Mouse (Mus musculus): ENCODE data around the gene Stx8. TPM values are rescaled to one million over a fixed set of nuclear protein-coding genes. Genes with fewer than 3 reads are reported as not detected.

The Stx8 gene
- polyA plus RNA-seq, 1 experiment from 2014 or later = 60.6 TPM

GRCm38 (mm10) chr11:68228941-68229665 is 263.1 kb downstream of the Stx8 start:
- WGBS = 33% methylated on average over 18 of the region's 18 CpGs
- H3K9ac ChIP-seq = no peak overlapping the region
- H3K9me3 ChIP-seq (replicated peaks) = no peaks in the 10 kb centered on the region
- no peak overlapping the region; the same call in 1 of the 2 replicates for H3K4me2 ChIP-seq (replicated peaks)
- H3K27ac ChIP-seq (replicated peaks) = peak overlapping the region; percentile 75
- no peaks in the 10 kb centered on the region for H3K27me3 ChIP-seq
- H3K36me3 ChIP-seq = no peaks in the 10 kb centered on the region
- no peak overlapping the region for H3K4me3 ChIP-seq (replicated peaks)
- peaks cover 25% of the 10 kb centered on the region for H3K4me1 ChIP-seq
- ATAC-seq (ENCODE audit: insufficient number of reproducible peaks, low FRiP score, low TSS enrichment, low read depth) = no peak

DNA sequence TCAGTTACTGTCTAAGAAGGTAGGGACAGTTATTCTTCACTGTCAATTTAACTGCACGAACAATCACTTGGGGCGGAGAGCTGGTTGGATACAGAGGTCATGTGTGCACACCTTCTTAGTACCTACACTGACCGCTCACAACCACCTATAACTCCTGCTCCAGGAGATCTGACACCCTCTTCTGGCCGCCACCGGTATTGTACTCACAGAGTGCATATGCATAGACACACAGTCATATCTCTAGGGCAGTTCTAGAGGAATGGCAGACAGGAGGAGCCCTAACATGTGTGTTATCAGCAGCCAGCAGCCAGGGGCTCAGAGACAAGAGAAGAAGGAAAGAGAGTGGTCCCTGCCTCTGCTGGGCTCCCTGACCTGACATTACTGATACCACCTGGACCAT is 265.6 kb downstream of the Stx8 start:
- Histone ChIP-seq H3K36me3 (no peaks in the 10 kb centered on the region), H3K9me3 (replicated peaks) (no peaks in the 10 kb centered on the region), H3K27me3 (no peaks in the 10 kb centered on the region), H3K4me2 (replicated peaks) (no peak overlapping the region), H3K4me3 (replicated peaks) (no peak overlapping the region), H3K4me1 (peaks cover 25% of the 10 kb centered on the region), H3K27ac (replicated peaks) (no peak overlapping the region), H3K9ac (no peak overlapping the region)
- no peak for ATAC-seq (ENCODE audit: insufficient number of reproducible peaks, low FRiP score, low TSS enrichment, low read depth)
- 97% methylated on average over 5 of the region's 5 CpGs for WGBS

GRCm38 (mm10) chr11:68233469-68233965 is 267.5 kb downstream of the Stx8 start:
- Histone ChIP-seq H3K36me3 (no peaks in the 10 kb centered on the region), H3K27me3 (no peaks in the 10 kb centered on the region), H3K27ac (replicated peaks) (peak overlapping the region; percentile 44; the same call in 1 of the 2 replicates), H3K4me1 (peaks cover 22% of the 10 kb centered on the region), H3K9me3 (replicated peaks) (no peaks in the 10 kb centered on the region), H3K4me2 (replicated peaks) (no peak overlapping the region), H3K9ac (no peak overlapping the region), H3K4me3 (replicated peaks) (no peak overlapping the region)
- no peak for ATAC-seq (ENCODE audit: insufficient number of reproducible peaks, low FRiP score, low TSS enrichment, low read depth)
- WGBS = 74% methylated on average over 9 of the region's 9 CpGs

DNA sequence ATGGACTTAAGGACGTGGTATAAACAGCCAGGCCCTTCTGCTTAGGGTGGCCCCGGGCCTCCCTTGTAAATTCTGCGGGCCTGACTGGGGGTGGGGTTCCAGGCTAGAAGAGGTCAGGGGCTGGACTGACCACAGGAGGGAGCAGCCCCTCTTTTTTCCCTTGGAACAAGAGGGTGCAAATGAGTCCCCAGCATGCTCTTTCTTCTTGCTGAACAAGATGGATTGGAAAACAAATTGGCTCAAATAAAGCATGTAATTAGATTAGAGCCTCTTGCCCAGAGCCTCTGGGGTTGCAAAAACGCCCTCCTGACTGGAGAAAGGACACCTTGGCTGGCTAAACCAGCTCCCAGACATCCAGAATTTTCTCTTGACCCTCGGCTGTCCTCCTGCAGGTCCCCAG is 273.8 kb downstream of the Stx8 start:
- Histone ChIP-seq H3K4me1 (no peaks in the 10 kb centered on the region), H3K9me3 (replicated peaks) (no peaks in the 10 kb centered on the region), H3K27ac (replicated peaks) (no peak overlapping the region), H3K27me3 (no peaks in the 10 kb centered on the region), H3K4me3 (replicated peaks) (no peak overlapping the region), H3K4me2 (replicated peaks) (no peak overlapping the region), H3K9ac (no peak overlapping the region), H3K36me3 (no peaks in the 10 kb centered on the region)
- no peak for ATAC-seq (ENCODE audit: insufficient number of reproducible peaks, low FRiP score, low TSS enrichment, low read depth)
- WGBS = 34% methylated on average over 5 of the region's 5 CpGs

DNA sequence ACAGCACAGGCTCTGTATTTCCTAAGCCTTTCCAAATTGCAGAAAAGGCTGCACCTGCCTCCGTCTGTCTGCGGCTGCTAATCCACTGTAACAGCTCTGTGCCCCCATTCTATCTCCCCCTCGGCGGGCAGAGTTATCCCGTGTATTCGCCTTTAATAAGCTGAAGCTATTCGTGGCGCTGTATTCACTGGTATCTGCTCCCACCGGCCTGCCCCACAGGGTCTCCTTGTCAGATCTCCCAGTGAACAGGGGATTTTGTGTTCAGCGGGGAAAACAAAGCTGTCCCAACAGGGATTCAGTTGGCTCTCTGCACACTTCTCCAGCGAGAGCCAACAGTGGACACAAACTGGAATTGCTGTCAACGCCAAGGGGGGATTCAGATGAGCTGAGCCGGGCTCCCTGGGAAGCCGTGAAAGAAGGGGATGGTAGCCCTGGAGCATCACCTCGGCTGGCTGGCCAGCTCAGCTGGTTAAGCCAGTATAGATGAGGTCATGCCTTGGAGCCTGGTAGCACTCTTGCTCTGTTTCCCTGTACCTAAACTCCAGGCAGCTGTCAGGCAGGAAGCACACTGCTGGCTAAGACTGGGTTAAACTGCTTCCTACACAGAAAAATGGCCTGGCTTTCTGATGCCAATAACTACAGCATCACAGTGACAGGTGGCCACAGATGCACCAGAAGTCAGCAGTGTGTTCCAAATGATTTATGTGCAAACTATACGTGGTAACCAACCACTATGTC is 278.4 kb downstream of the Stx8 start:
- H3K4me3 ChIP-seq (replicated peaks) = no peak overlapping the region
- H3K4me2 ChIP-seq (replicated peaks) = no peak overlapping the region
- peak; percentile 47; the same call in 1 of the 2 replicates for ATAC-seq (ENCODE audit: insufficient number of reproducible peaks, low FRiP score, low TSS enrichment, low read depth)
- WGBS = 59% methylated on average over 16 of the region's 16 CpGs
- no peaks in the 10 kb centered on the region for H3K27me3 ChIP-seq
- no peaks in the 10 kb centered on the region for H3K4me1 ChIP-seq
- H3K27ac ChIP-seq (replicated peaks) = no peak overlapping the region; the same call in 1 of the 2 replicates
- no peak overlapping the region for H3K9ac ChIP-seq
- H3K36me3 ChIP-seq = no peaks in the 10 kb centered on the region
- H3K9me3 ChIP-seq (replicated peaks) = no peaks in the 10 kb centered on the region

DNA sequence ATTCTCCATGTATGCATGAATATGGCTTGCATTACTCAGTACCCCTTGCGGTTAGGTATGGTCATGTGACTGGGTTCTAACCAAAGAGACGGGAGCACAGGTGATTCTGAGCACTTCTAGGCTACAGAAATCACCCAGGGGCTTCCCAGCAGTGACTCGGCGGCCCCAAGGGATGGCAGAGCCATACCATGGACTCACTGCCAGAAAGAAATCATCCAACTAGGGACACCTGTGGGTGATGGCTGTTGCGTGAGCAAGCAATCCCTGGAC is 278.9 kb downstream of the Stx8 start:
- 73% methylated on average over 5 of the region's 5 CpGs for WGBS
- ATAC-seq (ENCODE audit: insufficient number of reproducible peaks, low FRiP score, low TSS enrichment, low read depth) = no peak
- Histone ChIP-seq H3K36me3 (no peaks in the 10 kb centered on the region), H3K4me2 (replicated peaks) (no peak overlapping the region), H3K9ac (no peak overlapping the region), H3K4me3 (replicated peaks) (no peak overlapping the region), H3K4me1 (peaks cover under 1% of the 10 kb centered on the region), H3K9me3 (replicated peaks) (no peaks in the 10 kb centered on the region), H3K27me3 (no peaks in the 10 kb centered on the region), H3K27ac (replicated peaks) (no peak overlapping the region; the same call in 1 of the 2 replicates)

DNA sequence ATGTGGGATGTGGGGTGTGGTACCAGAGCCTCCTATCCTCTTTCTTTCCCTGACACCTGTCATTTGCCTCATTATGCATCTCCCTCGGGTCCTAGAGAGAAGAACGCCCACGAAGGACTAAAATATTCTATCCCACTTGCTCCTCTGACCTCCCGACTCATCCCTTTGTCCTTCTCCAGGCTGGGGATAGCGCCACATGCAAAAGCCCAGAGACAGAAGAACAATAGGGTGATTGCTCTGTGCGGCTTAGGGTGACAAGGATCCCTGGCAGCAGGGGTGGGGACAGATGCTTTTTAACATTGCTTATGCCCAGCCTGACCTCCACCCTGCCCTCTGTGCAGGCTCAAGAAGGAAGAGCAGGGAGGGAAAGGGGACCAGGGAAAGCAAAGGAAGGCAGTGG is 281.9 kb downstream of the Stx8 start:
- 36% methylated on average over 6 of the region's 6 CpGs for WGBS
- no peak overlapping the region for H3K4me2 ChIP-seq (replicated peaks)
- no peak for ATAC-seq (ENCODE audit: insufficient number of reproducible peaks, low FRiP score, low TSS enrichment, low read depth)

GRCm38 (mm10) chr11:68250106-68250505 is 284.1 kb downstream of the Stx8 start:
- peak; percentile 69 for ATAC-seq (ENCODE audit: insufficient number of reproducible peaks, low FRiP score, low TSS enrichment, low read depth)
- WGBS = 42% methylated on average over 6 of the region's 6 CpGs
- Histone ChIP-seq H3K4me1 (peaks cover 6% of the 10 kb centered on the region), H3K4me2 (replicated peaks) (no peak overlapping the region), H3K36me3 (no peaks in the 10 kb centered on the region), H3K9me3 (replicated peaks) (no peaks in the 10 kb centered on the region), H3K4me3 (replicated peaks) (no peak overlapping the region), H3K9ac (no peak overlapping the region), H3K27ac (replicated peaks) (no peak overlapping the region), H3K27me3 (no peaks in the 10 kb centered on the region)

More for the DNA sequence above, 281.9 kb downstream of the Stx8 start:
- H3K4me1 ChIP-seq = peaks cover 6% of the 10 kb centered on the region
- no peaks in the 10 kb centered on the region for H3K36me3 ChIP-seq
- no peak overlapping the region for H3K9ac ChIP-seq
- no peak overlapping the region for H3K4me3 ChIP-seq (replicated peaks)
- no peak overlapping the region for H3K27ac ChIP-seq (replicated peaks)
- H3K9me3 ChIP-seq (replicated peaks) = no peaks in the 10 kb centered on the region
- H3K27me3 ChIP-seq = no peaks in the 10 kb centered on the region

- Histone ChIP-seq H3K36me3 (no peaks in the 10 kb centered on the region), H3K27me3 (no peaks in the 10 kb centered on the region), H3K9ac (no peak overlapping the region), H3K4me2 (replicated peaks) (no peak overlapping the region), H3K4me1 (peaks cover 6% of the 10 kb centered on the region), H3K9me3 (replicated peaks) (no peaks in the 10 kb centered on the region), H3K27ac (replicated peaks) (no peak overlapping the region), H3K4me3 (replicated peaks) (no peak overlapping the region)
- no peak for ATAC-seq (ENCODE audit: insufficient number of reproducible peaks, low FRiP score, low TSS enrichment, low read depth)
- 79% methylated on average over 7 of the region's 7 CpGs for WGBS
These were observed 287.5 kb downstream of the Stx8 start for GRCm38 (mm10) chr11:68253531-68253930.

Measured in embryonic facial prominence, embryonic 15.5 days (tissue).